Mouse (Mus musculus) kidney, postnatal 0 days (tissue): ENCODE measurements at regions not wholly inside any gene's neighbourhood (a gene's known extent, or its start where the extent isn't known, plus 50 kb on each side); places are given as distances from the start of the nearest gene placed in this dataset.

Experiments
- ATAC-seq: fragments of 200-750 bp; cut with Nextera tagmentation; replicated peaks from 2 replicates; pipeline ENCODE4 v1.8.0; 2017; ENCODE audit warnings: low read depth, moderate number of reproducible peaks, moderate TSS enrichment, moderate library complexity; ENCODE audit not compliant: low FRiP score
- DNase-seq: peaks from one replicate; pipeline ENCODE4 v3.0.0-alpha.2; 2016; ENCODE audit warnings: low spot score
- H3K27ac ChIP-seq: fragments of 300-500 bp; sonication (generic); 2 replicates; pipeline ENCODE4 v1.5.1; 2014; ENCODE audit warnings: mild to moderate bottlenecking
- H3K27me3 ChIP-seq: fragments of 300-500 bp; sonication (generic); 2 replicates; pipeline ENCODE4 v1.6.1; 2014; ENCODE audit warnings: low read length, mixed read lengths; ENCODE audit not compliant: insufficient read depth
- H3K36me3 ChIP-seq: fragments of 300-500 bp; sonication (generic); 2 replicates; pipeline ENCODE4 v1.6.1; 2014; ENCODE audit warnings: low read length, mixed read lengths; ENCODE audit not compliant: insufficient read depth
- H3K4me1 ChIP-seq: fragments of 300-500 bp; sonication (generic); replicated peaks from 2 replicates; pipeline ENCODE4 v1.6.1; 2014; ENCODE audit warnings: antibody characterized with exemption, low read length, mixed read lengths; ENCODE audit not compliant: insufficient read depth
- H3K4me2 ChIP-seq: fragments of 300-500 bp; sonication (generic); 2 replicates; pipeline ENCODE4 v1.6.1; 2014; ENCODE audit warnings: mild to moderate bottlenecking, low read length, moderate library complexity, mixed read lengths
- H3K4me3 ChIP-seq: fragments of 300-500 bp; sonication (generic); replicated peaks from 2 replicates; pipeline ENCODE4 v1.5.1; 2014; ENCODE audit warnings: low read depth, low read length
- H3K9ac ChIP-seq: fragments of 300-500 bp; sonication (generic); 2 replicates; pipeline ENCODE4 v1.6.1; 2014; ENCODE audit warnings: low read depth, low read length
- H3K9me3 ChIP-seq: fragments of 300-500 bp; sonication (generic); replicated peaks from 2 replicates; pipeline ENCODE4 v1.6.1; 2016; ENCODE audit warnings: low read length, inconsistent platforms, mixed read lengths
- CTCF ChIP-seq: IDR thresholded peaks from 2 replicates; pipeline ENCODE4 v1.5.1; 2016; ENCODE audit warnings: antibody characterized with exemption, low read depth, mild to moderate bottlenecking, moderate library complexity
- WGBS: fragments of 180-500 bp; shearing (Covaris S2); extraction: QIAGEN DNeasy Blood & Tissue Kit; methylation state at CpG from one replicate; pipeline ENCODE4 v1.1.7; 2014; 5-methylcytosine and 5-hydroxymethylcytosine counted together

DNA sequence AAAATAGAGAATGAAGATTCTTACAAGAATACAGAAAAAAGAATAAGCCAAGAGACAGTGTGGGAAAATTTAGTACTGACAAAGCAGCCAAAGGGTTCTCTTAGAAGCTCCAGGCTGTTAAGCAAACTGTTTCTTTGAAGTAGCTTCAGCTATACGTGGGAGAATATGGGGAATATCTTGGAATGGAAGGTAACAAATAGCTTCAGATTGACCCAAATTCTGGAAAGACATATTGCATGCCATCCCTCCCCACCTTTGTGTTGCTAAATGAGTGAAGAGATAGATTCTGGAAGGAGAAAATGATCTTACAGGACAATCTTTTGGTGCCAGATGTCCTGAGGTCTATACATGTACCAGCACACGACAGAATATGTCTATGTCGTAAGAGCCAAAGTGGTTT, 591.9 kb upstream of the Cdh6 start:
- ATAC-seq (no peak), DNase-seq (no peak)
- Histone ChIP-seq H3K4me3 (no peak overlapping the region), H3K4me2 (no peak overlapping the region), H3K27ac (no peak overlapping the region), H3K9me3 (no peaks in the 10 kb centered on the region), H3K9ac (no peak overlapping the region), H3K4me1 (no peaks in the 10 kb centered on the region), H3K36me3 (no peaks in the 10 kb centered on the region), H3K27me3 (no peaks in the 10 kb centered on the region)
- 80% methylated on average over 3 of the region's 3 CpGs for WGBS
- TF ChIP-seq CTCF: no peak

DNA sequence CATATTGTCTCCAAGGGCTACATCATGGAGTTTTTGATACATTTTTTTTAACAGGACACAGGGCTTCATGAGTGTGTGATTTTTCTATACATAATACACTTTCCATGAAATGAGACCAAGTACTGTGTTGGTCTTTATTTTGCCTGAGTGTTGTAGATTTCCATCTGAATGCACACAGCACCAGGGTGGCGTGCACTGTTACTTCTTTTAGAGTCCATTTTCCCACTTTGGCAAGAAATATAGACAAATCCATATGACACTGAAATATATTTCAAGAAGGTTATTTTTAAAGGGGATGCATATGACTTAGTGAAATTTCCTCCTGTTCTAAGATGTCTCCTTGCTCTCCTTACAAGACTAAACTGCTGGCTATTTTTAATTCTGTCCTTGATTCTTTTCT, 591.1 kb upstream of the Cdh6 start:
- no peak overlapping the region for H3K4me2 ChIP-seq
- no peak overlapping the region for H3K27ac ChIP-seq
- H3K9ac ChIP-seq: no peak overlapping the region
- H3K36me3 ChIP-seq: no peaks in the 10 kb centered on the region
- no peaks in the 10 kb centered on the region for H3K4me1 ChIP-seq
- no peaks in the 10 kb centered on the region for H3K27me3 ChIP-seq
- TF ChIP-seq CTCF: no peak
- ATAC-seq: no peak
- WGBS: 82% methylated on average over 1 of the region's 1 CpGs
- H3K4me3 ChIP-seq: no peak overlapping the region
- DNase-seq: no peak
- no peaks in the 10 kb centered on the region for H3K9me3 ChIP-seq

DNA sequence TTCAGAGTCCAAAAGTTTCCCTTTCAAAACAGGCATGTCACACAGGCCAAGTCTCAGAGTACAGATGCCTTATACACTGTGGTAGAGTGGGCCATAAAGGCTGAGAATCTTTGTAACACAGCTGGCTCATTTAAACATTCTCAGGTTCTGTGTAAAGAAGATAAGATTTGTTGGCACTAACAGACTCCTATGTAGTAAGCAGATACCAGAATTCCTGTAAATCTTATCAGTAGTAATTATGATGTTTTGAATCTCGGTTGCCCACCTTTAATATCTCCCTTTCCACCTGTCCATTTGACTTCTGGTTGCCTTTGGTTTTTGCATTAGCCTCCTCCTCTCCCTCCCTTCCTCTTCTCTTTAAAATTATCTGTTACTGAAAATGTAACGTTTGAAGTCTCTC, 573.1 kb upstream of the Cdh6 start:
- no peaks in the 10 kb centered on the region for H3K36me3 ChIP-seq
- ATAC-seq (no peak), DNase-seq (no peak)
- no peaks in the 10 kb centered on the region for H3K9me3 ChIP-seq
- H3K27ac ChIP-seq: no peak overlapping the region
- H3K27me3 ChIP-seq: no peaks in the 10 kb centered on the region
- H3K4me2 ChIP-seq: no peak overlapping the region
- no peak overlapping the region for H3K9ac ChIP-seq
- H3K4me1 ChIP-seq: no peaks in the 10 kb centered on the region
- 63% methylated on average over 2 of the region's 2 CpGs for WGBS
- no peak overlapping the region for H3K4me3 ChIP-seq
- no peak for TF ChIP-seq CTCF

DNA sequence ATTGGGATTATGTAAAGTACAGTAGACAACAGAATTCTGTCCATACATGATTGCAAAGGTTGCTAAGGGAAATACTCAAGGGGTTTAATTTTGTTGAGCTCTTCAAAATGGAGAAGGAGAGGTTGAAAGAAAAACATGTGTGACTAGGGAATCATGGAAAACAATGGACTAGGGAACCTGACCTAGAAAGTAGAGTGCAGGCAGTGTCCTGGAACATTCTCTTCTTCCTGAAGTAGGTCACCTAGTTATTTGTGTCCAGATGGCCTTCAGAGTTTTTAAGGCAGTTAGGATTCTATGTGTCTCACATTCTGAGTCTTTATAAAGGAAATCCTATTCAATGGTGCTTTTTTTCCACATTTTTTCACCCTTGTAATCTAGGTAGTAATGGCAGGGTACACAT, 532.8 kb upstream of the Cdh6 start:
- ATAC-seq (no peak), DNase-seq (no peak)
- TF ChIP-seq CTCF: no peak
- H3K4me1 ChIP-seq: no peaks in the 10 kb centered on the region
- H3K4me2 ChIP-seq: no peak overlapping the region
- H3K4me3 ChIP-seq: no peak overlapping the region
- no peaks in the 10 kb centered on the region for H3K9me3 ChIP-seq
- no peak overlapping the region for H3K27ac ChIP-seq
- no peaks in the 10 kb centered on the region for H3K27me3 ChIP-seq
- H3K9ac ChIP-seq: no peak overlapping the region
- no peaks in the 10 kb centered on the region for H3K36me3 ChIP-seq

DNA sequence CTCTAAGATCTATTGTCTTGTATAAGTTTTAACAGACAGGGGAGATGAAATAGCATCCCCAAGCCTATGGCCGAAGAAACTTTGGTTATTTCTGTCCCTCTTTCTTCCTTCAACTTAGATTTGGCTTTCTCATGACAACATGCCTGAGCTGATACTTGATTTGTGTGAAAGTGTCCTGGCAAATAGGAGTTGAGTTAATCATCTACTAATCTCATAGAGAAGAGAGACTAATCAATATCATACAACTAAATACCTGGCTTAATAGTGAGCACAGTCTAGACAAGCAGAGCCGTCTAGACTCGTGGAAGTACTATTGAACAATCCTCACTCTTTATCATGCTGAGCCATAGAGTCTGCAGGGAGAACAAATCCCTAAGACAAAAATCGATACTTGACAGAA, 531.7 kb upstream of the Cdh6 start:
- Histone ChIP-seq H3K27me3 (no peaks in the 10 kb centered on the region), H3K4me2 (no peak overlapping the region), H3K4me3 (no peak overlapping the region), H3K9ac (no peak overlapping the region), H3K9me3 (no peaks in the 10 kb centered on the region), H3K4me1 (no peaks in the 10 kb centered on the region), H3K36me3 (no peaks in the 10 kb centered on the region), H3K27ac (no peak overlapping the region)
- DNase-seq: no peak
- TF ChIP-seq CTCF: no peak
- ATAC-seq: no peak
- 93% methylated on average over 4 of the region's 4 CpGs for WGBS

DNA sequence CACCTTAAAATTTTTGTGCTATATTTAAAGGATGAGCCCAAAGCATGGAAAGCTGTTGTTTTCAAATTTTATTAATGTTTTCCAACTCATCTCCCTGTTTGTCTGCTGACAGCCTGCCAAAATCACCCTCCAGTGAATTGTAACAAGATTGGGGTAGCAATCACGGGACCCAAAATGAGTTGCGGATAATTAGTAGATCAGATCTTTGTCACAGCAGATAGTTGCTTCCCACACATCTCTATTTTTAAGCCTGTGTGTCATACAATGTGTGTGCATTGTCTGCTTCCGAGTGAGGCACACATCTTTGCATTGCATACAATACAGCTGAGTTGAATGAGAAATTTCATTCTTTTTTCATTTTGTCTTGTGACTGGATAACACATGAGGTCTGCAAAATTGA, 494.7 kb upstream of the Cdh6 start:
- DNase-seq (no peak), ATAC-seq (no peak)
- no peak overlapping the region for H3K4me2 ChIP-seq
- H3K4me1 ChIP-seq: no peaks in the 10 kb centered on the region
- no peaks in the 10 kb centered on the region for H3K36me3 ChIP-seq
- no peaks in the 10 kb centered on the region for H3K27me3 ChIP-seq
- H3K27ac ChIP-seq: no peak overlapping the region
- H3K9ac ChIP-seq: no peak overlapping the region
- H3K4me3 ChIP-seq: no peak overlapping the region
- H3K9me3 ChIP-seq: no peaks in the 10 kb centered on the region
- WGBS: 92% methylated on average over 3 of the region's 3 CpGs
- TF ChIP-seq CTCF: no peak

DNA sequence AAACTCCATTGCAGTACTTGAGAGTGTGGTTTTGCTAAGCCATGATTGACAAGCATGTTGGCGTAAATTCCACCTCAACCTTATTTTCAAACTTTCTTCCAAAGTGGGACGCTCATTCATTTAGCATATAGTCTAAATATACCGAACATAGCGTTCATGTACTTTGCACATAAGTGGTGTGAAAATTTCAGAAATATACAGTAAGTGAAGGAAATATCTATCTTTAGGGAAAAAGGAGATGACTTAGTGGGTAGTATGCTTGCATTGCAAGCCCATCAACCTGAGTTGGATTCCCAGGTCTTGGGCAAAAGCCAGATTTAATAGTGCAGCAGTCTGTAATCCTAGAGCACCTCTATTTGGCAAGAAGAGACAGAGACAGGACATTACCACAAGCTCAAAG, 493.8 kb upstream of the Cdh6 start:
- Histone ChIP-seq H3K9me3 (no peaks in the 10 kb centered on the region), H3K27me3 (no peaks in the 10 kb centered on the region), H3K9ac (no peak overlapping the region), H3K36me3 (no peaks in the 10 kb centered on the region), H3K4me2 (no peak overlapping the region), H3K4me3 (no peak overlapping the region), H3K27ac (no peak overlapping the region), H3K4me1 (no peaks in the 10 kb centered on the region)
- no peak for ATAC-seq
- DNase-seq: no peak
- no peak for TF ChIP-seq CTCF
- WGBS: 93% methylated on average over 4 of the region's 4 CpGs
